Mouse (Mus musculus) myocyte (in vitro differentiated cells): ENCODE data around the gene Kcnn4. TPM values are rescaled to one million over a fixed set of nuclear protein-coding genes. Genes with fewer than 3 reads are reported as not detected.
A peak's percentile ranks its signal among the peaks of the same experiment; 100 is the strongest.

Experiments
- H3K27me3 ChIP-seq: one replicate; pipeline ENCODE4 v1.6.1; 2011; ENCODE audit not compliant: control insufficient read depth, insufficient read depth, insufficient read length
- H3K36me3 ChIP-seq: one replicate; pipeline ENCODE4 v1.6.1; 2011; ENCODE audit not compliant: control insufficient read depth, insufficient read depth
- H3K4me2 ChIP-seq: one replicate; pipeline ENCODE4 v1.6.1; 2011; ENCODE audit warnings: low read depth, control low read depth
- H3K4me3 ChIP-seq: one replicate; pipeline ENCODE4 v1.5.1; 2011; ENCODE audit warnings: mild to moderate bottlenecking, control low read depth, moderate library complexity
- H3K79me2 ChIP-seq: one replicate; pipeline ENCODE4 v1.6.1; 2011; ENCODE audit not compliant: control insufficient read depth, insufficient read depth
- H3ac ChIP-seq: one replicate; pipeline ENCODE4 v1.6.1; 2011; ENCODE audit not compliant: control insufficient read depth, insufficient read length
- CEBPB ChIP-seq: IDR thresholded peaks from 2 replicates; pipeline ENCODE4 v1.6.1; 2011; ENCODE audit warnings: mild to moderate bottlenecking, moderate library complexity; ENCODE audit not compliant: poor library complexity, insufficient read depth, severe bottlenecking
- E2F4 ChIP-seq: IDR thresholded peaks from one replicate; pipeline ENCODE4 v1.6.1; 2011; ENCODE audit warnings: mild to moderate bottlenecking, control low read depth, moderate library complexity; ENCODE audit not compliant: insufficient read depth
- MAX ChIP-seq: IDR thresholded peaks from one replicate; pipeline ENCODE4 v1.6.1; 2011; ENCODE audit warnings: low read depth, mild to moderate bottlenecking, control low read depth
- MYOD1 ChIP-seq, 3 experiments: IDR thresholded peaks; one replicate each; pipeline ENCODE4 v1.6.1; 2011; ENCODE audit warnings: control low read depth in 2 of 3, low read depth in 2 of 3, mild to moderate bottlenecking in 2 of 3, moderate library complexity in 1 of 3; ENCODE audit not compliant: insufficient read length in 2 of 3, control insufficient read depth in 1 of 3
- MYOG ChIP-seq, 3 experiments: IDR thresholded peaks; one replicate each; pipeline ENCODE4 v1.6.1; 2011; ENCODE audit warnings: control low read depth in 2 of 3, low read depth in 2 of 3, mild to moderate bottlenecking in 2 of 3; ENCODE audit not compliant: insufficient read length in 2 of 3, control insufficient read depth in 1 of 3, insufficient read depth in 1 of 3
- POLR2A ChIP-seq: IDR thresholded peaks from one replicate; pipeline ENCODE4 v1.6.1; 2011; ENCODE audit warnings: low read depth, mild to moderate bottlenecking, control low read depth, moderate library complexity; ENCODE audit not compliant: insufficient read length
- POLR2AphosphoS2 ChIP-seq: IDR thresholded peaks from one replicate; pipeline ENCODE4 v1.6.1; 2011; ENCODE audit warnings: low read depth, control low read depth; ENCODE audit not compliant: insufficient read length
- REST ChIP-seq: IDR thresholded peaks from one replicate; pipeline ENCODE4 v1.6.1; 2011; ENCODE audit warnings: mild to moderate bottlenecking, control low read depth, moderate library complexity; ENCODE audit not compliant: insufficient read depth, insufficient read length
- SRF ChIP-seq: IDR thresholded peaks from one replicate; pipeline ENCODE4 v1.6.1; 2011; ENCODE audit warnings: low read depth; ENCODE audit not compliant: control insufficient read depth, insufficient read length
- TCF12 ChIP-seq: IDR thresholded peaks from one replicate; pipeline ENCODE4 v1.6.1; 2011; ENCODE audit warnings: mild to moderate bottlenecking, control low read depth; ENCODE audit not compliant: poor library complexity, insufficient read depth, severe bottlenecking
- TCF3 ChIP-seq: IDR thresholded peaks from one replicate; pipeline ENCODE4 v1.6.1; 2011; ENCODE audit warnings: low read depth, control low read depth; ENCODE audit not compliant: insufficient read length
- USF1 ChIP-seq: IDR thresholded peaks from one replicate; pipeline ENCODE4 v1.6.1; 2011; ENCODE audit warnings: low read depth, mild to moderate bottlenecking, control low read depth, moderate library complexity
- polyA plus RNA-seq: library from polyadenylated mRNA; unstranded; fragments of >200 nt; fragmentation: generic; extraction: Trizol; gene quantifications from one replicate; pipeline ENCODE4 v1.2.1, GENCODE M21; 2012; ENCODE audit warnings: missing spikeins

The Kcnn4 gene
- polyA plus RNA-seq, 1 experiment = 37.4 TPM

- Histone ChIP-seq H3K4me3 (peak overlapping the region; percentile 5), H3ac (no peak overlapping the region), H3K27me3 (no peaks in the 10 kb centered on the region), H3K79me2 (no peaks in the 10 kb centered on the region), H3K36me3 (no peaks in the 10 kb centered on the region), H3K4me2 (peak overlapping the region; percentile 48)
- TF ChIP-seq POLR2A (no peak), MYOD1 (IDR thresholded peaks at IDR 0.05; ENCODE audit: control insufficient read depth in 1 of 3, insufficient read length in 2 of 3, low read depth in 2 of 3) (no peak), CEBPB (no peak), TCF12 (no peak), MYOG (IDR thresholded peaks at IDR 0.05; ENCODE audit: control insufficient read depth in 1 of 3, insufficient read depth in 1 of 3, insufficient read length in 2 of 3, low read depth in 2 of 3) (no peak), SRF (no peak), POLR2AphosphoS2 (no peak), TCF3 (no peak), MAX (no peak), E2F4 (no peak), REST (no peak), USF1 (no peak)
Measured at GRCm38 (mm10) chr7:24365258-24366014, 4.6 kb upstream of the Kcnn4 start.

- H3K36me3 ChIP-seq = no peaks in the 10 kb centered on the region
- no peaks in the 10 kb centered on the region for H3K27me3 ChIP-seq
- TF ChIP-seq E2F4 (no peak), MYOG (IDR thresholded peaks at IDR 0.05; ENCODE audit: control insufficient read depth in 1 of 3, insufficient read depth in 1 of 3, insufficient read length in 2 of 3, low read depth in 2 of 3) (peak in 2 of 3 experiments; percentile 52 to 81), REST (no peak), MYOD1 (IDR thresholded peaks at IDR 0.05; ENCODE audit: control insufficient read depth in 1 of 3, insufficient read length in 2 of 3, low read depth in 2 of 3) (peak in 1 of 3 experiments; percentile 70), TCF12 (no peak), POLR2A (no peak)
- no peak overlapping the region for H3ac ChIP-seq
- H3K4me3 ChIP-seq = no peak overlapping the region
- peaks cover 13% of the 10 kb centered on the region for H3K79me2 ChIP-seq
- H3K4me2 ChIP-seq = no peak overlapping the region
Measured at GRCm38 (mm10) chr7:24366716-24367632, 3.1 kb upstream of the Kcnn4 start.

- Histone ChIP-seq H3K27me3 (no peaks in the 10 kb centered on the region), H3K79me2 (peaks cover 20% of the 10 kb centered on the region), H3ac (no peak overlapping the region), H3K4me3 (no peak overlapping the region), H3K36me3 (no peaks in the 10 kb centered on the region), H3K4me2 (no peak overlapping the region)
- TF ChIP-seq E2F4 (no peak), MYOG (IDR thresholded peaks at IDR 0.05; ENCODE audit: control insufficient read depth in 1 of 3, insufficient read depth in 1 of 3, insufficient read length in 2 of 3, low read depth in 2 of 3) (no peak), TCF3 (no peak), USF1 (no peak), POLR2AphosphoS2 (no peak), SRF (no peak)
Measured at GRCm38 (mm10) chr7:24368226-24368625, 1.8 kb upstream of the Kcnn4 start.

- Histone ChIP-seq H3K4me3 (no peak overlapping the region), H3K36me3 (no peaks in the 10 kb centered on the region), H3K27me3 (no peaks in the 10 kb centered on the region), H3K79me2 (peaks cover 24% of the 10 kb centered on the region), H3ac (no peak overlapping the region), H3K4me2 (no peak overlapping the region)
- TF ChIP-seq MYOD1 (IDR thresholded peaks at IDR 0.05; ENCODE audit: control insufficient read depth in 1 of 3, insufficient read length in 2 of 3, low read depth in 2 of 3) (no peak), TCF12 (no peak), MAX (no peak), CEBPB (no peak)
Measured at GRCm38 (mm10) chr7:24368946-24369345, 1.1 kb upstream of the Kcnn4 start.
